Mouse (Mus musculus) adrenal gland, postnatal 25 days (tissue): ENCODE data around the gene Grcc10. TPM values are rescaled to one million over a fixed set of nuclear protein-coding genes. Genes with fewer than 3 reads are reported as not detected.

Source experiments
- DNase-seq: peaks from one replicate; pipeline ENCODE4 v3.0.0; 2021; ENCODE audit warnings: mixed read lengths
- total RNA-seq: library from RNA; stranded (reverse); gene quantifications from 2 replicates; pipeline ENCODE4 v1.2.3, GENCODE M21; 2021

Grcc10 gene
- total RNA-seq, 1 experiment from 2014 or later: 392 TPM

DNA sequence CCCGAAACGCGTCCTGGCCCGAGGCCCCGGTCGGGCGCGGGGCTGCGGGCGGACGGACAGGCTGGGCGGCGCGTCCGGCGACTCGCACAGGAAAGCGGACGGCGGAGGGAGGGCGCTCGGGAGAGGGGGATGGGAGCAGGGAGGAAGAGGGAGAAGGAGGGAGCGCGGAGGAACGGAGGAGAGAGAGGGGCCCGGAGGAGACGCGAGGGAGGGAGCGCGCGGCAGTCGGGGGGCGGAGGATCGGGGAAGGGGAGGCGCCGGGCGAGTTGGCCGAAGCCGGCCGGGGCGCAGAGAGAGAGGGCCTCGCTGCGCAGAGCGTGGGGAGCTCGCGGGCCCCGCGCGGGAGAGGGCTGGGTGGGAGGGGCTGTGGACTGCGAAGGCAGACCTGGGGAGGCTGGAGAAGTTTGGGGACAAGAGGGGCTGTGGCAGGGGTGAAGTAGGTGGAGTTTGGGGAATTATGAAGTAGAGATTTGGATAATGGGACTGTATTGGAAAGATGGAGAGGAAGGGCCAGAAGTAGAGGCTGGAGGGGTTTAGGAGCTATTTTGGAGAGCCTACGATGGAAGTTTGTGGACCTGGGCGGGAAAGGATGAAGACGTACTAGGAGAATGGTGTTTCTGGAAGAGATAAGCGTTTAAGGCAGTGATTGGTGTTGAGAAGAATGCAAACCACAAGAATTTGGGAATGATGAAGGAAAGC, 15.6 kb upstream of the Grcc10 start:
- peak; percentile 87 for DNase-seq

- peak; percentile 82 for DNase-seq
Measured at GRCm38 (mm10) chr6:124755831-124756595, 14.8 kb upstream of the Grcc10 start, which contains the start of the genes Gm45234 and Atn1. Gene Gm45234, minus strand, starts transcription at chr6:124756021. Gene Atn1, minus strand, starts transcription at chr6:124756524.

- DNase-seq: no peak
Measured at GRCm38 (mm10) chr6:124755306-124755705, 14.1 kb upstream of the Grcc10 start.

GRCm38 (mm10) chr6:124753861-124754260, 12.7 kb upstream of the Grcc10 start:
- DNase-seq: no peak

DNA sequence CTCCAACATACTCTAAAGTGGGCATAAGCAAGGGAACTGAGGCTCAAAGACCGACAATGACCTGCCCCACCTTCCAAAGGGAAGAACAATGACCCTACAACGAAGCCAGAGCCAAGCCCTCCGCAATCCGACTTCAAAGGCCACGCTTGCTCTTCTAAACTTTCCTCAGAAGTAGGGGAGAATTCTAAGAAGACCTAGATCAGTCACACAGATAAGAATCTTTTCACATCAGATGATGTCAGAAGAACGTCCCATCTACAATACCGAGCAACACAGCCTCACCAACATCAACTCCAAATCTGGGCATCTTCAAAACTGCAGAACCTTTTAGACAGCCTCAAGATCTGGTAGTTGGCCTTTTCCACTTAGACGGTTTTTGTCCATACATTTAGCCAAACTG, 9.2 kb upstream of the Grcc10 start:
- DNase-seq: no peak

DNA sequence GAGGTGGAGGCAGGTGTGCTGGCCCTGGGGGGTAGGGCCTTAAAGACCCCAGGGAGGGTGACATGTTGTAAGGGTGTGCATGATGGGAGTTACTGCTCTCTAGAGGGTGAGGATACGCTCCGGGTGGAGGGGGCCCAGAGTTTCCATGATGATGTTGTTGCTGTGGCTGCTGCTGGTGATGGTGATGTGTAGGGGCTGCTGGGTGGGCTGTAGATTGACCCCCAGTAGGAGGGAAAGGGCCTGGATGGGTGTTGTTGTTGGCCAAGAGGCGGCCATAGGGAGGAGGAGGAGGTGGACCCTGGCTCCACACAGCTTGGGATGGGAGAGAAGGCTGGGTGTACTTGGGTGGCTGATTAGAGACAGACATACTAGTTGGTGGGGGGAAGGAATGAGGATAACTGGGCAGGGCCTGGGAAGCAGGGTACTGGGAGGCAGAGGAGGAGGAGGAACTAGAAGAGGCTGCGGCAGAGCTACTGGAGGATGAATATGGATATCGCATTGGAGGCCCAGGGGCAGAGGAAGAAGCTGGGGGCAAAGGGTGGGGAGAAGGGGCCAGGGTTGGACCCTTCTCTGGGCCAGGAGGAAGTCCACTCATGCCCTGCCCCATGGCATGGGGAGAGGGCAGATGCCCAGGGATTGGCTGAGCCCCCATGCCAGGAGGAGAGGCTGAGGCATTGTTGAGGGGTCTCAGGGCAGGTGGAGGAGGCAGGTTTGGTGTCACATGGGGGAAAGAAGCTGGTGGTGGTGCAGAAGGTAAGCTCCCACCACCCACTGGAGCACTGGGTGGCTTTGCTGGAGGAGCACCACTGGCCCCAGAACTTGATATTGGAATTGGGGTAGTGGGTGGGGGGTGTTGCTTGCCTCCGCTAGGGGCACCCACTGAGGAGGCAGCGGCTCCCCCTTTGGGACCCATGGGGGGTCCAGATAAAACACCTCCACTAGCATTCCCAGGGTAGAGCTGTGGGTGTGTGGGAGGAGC, 5.8 kb upstream of the Grcc10 start:
- no peak for DNase-seq

GRCm38 (mm10) chr6:124746296-124746605, 5.1 kb upstream of the Grcc10 start:
- no peak for DNase-seq

- peak; percentile 93 for DNase-seq
Measured at GRCm38 (mm10) chr6:124745490-124746295, 4.5 kb upstream of the Grcc10 start.

DNA sequence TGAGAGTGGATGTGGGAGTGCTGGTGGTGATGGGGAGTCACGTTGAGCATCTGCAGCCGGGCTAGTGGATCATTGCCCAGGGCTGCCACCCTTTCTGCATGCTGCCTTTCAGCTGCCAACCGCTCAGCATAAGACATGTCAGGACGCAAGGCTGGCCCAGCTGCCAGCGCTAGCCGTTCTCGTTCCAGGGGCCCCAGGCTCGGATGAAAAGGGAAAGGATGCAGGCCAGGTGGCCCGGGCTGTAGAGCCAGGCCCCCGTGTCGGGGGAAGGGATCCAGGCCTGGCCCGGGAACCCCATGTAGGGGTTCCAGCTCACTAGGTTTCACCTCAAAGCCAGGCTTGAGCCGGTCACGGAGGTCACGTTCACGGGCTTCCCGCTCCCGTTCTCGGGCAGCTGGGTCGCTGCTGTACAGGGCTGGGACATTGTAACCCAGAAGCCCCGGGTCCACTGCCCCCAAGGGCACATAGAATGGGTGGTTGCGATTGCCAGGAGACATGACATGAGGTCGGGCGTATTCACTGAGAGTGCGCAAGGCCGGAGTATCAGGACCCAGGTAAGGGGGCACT, 3.7 kb upstream of the Grcc10 start:
- DNase-seq: no peak

GRCm38 (mm10) chr6:124743647-124744046, 2.5 kb upstream of the Grcc10 start:
- DNase-seq: no peak

- DNase-seq: no peak
Measured at GRCm38 (mm10) chr6:124742839-124743514, 1.8 kb upstream of the Grcc10 start.

DNA sequence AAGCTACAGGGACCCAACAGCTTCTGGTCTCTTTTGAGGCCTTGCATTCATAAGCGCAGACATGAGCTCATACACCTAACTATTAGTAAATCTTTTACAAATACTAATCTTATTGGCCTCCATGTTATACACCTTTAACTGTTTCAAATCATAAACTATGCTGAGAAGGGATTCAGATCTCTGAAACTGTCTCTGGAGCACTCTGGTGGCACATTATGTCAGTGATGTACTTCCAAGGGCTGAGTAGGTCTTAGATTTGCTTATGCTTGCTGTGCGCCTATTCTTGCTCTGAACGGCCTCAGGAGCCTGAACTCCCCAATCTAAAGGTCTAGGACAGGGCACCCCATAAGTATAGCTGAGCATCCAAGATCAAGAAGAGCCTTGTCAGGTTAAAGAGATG, 668 bp upstream of the Grcc10 start:
- DNase-seq: no peak

DNA sequence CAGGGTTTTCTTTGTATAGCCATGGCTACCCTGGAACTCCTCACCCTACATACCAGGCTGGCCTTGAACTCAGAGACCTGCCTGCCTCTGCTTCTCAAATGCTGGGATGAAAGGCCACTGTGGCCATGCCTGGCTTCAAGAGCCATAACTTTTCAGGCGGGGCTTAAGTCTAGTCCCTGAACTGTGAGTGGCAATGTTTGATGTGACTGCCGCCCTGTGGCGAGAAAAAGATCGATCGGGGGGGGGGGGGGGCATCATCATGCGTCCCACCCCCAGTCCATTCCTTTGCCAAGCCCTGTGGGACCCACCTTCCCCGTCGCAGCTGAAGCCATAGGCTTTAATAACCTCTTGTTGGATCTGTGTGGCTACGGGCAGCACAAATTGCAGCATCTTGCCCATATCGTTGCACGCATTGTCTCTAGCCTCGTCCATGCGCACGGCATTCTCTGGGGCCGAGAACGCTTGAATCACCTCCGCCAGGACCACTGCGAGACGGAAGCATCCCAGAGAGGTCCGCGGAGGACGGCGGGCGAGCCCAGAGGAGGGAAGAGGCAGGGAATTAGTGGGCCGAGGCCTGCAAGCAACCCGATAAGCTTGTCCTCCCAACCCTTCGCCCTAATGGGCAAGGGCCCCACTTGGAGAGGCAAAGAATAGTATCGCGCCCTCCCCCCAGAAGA, 825 bp downstream of the Grcc10 start:
- DNase-seq: peak; percentile 56

DNA sequence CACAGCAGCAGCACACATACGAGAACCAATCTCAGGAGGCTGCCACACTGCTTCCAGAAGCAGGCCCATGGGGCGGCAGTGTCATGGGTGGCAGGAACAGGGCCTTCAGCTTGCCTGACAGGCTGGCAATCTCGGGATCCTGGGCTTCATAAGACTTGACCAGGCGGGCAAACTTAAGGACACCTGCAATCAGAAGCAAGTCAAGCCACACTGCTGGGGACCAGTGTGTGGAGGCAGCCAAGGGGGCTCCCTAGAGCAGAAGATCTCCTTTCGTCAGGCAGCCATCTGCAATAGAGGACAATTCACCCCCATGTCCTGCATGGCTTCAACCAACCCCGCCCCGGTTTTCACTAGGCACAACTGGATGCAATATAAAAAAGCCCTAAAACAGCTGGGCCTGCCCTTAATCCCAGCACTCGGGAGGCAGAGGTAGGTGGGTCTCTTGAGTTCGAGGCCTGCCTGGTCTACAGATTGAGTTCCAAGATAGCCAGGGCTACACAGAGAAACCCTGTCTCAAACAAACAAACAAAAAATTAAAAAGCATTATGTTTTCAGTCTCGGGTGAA, 1.9 kb downstream of the Grcc10 start:
- DNase-seq: no peak

DNA sequence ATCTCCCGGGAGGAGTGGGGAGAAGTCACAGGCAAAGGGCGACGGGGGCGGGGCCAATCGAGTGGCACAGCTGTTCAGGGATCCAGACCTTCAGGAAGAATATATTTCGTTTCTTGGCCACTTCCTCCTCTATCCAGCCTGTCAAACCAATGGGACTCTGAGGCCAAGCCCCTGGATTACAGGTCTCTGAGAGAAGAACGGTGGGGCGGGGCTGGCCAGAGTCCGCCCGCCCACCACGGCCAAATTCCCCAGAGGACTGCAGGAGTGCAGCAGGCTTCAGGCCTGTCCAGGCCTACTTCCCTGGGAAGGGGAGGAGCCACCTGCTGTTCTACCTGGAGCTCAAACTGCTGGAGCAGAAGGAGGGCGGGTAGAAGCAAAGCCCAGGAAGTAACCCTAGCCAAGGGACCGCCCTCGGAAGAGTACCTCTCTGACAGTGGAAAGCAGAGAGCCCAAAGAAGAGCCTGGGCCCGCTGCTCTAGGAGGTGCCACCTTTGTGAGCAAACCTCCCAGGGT, 2.6 kb downstream of the Grcc10 start, which contains the start of gene Ptpn6:
TSS of gene Ptpn6 (minus strand) at position 204 of the 513 bp plus-strand sequence.
- DNase-seq: no peak

DNA sequence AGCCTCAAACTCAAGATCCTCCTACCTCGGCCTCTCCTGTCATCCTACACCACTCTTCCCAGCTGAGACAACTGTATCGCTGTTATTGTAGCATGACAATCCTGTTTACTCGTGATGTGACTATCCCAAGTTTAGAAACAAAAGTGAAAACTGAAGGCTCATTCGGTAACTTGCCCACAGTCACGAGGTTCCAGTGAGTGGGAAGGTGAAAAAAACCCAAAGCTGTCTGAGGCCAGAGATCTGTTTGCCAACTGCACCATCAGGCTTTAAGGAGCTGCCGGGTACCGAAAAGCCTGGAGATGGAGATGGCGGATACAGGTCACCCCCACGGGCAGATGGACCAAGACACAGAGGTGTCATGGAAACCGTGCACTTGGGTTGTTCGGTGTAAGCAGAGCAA, 4.1 kb downstream of the Grcc10 start:
- DNase-seq: no peak

GRCm38 (mm10) chr6:124734417-124734816, 6.8 kb downstream of the Grcc10 start:
- no peak for DNase-seq

DNA sequence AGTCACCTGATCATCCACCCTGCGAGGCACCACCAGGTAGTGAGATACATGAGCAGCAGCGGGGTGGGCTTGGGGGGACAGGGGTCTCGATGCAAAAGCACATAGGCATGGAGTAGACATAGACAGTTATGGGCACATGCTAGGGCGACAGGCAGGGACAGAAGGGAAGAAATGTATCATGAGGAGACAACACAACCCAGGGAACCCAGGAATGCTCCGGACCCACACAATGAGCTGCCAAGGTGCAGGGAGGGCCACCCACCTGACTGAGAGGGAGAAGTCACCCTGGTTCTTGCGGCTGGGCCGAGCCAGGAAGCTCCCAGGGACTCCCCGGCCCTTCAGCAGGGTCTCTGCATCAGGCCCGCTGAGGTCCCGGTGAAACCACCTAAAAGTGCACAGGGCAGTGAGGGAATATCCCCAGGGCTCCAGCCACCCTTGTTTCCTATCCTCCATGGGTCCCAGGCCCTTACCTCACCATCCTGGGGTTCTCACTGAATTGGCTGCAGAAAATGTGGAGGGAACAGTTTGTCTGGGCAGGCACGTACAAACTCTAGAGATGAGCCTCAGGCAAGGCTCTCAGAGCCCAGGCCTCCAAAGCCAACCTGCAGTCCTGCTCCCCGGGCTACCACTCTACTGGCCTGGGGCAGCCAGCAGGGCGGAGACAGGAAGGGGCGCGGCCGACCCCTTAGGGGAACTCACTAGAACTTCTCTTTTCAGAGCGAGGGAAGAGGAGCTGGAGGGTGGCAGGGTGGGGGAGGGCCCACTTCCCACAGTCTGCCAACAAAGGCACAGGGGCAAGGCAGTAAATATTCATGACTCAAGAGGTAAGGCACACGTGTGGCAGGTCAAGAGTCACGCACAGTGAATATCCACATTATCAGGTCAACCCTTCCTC, 8.5 kb downstream of the Grcc10 start:
- no peak for DNase-seq
